Mouse (Mus musculus) heart, postnatal 0 days (tissue): ENCODE measurements around the gene Gpr39.
A peak's percentile ranks its signal among the peaks of the same experiment; 100 is the strongest.

ENCODE experiments used
- CTCF ChIP-seq: IDR thresholded peaks from 2 replicates; pipeline ENCODE4 v1.5.1; 2016; ENCODE audit warnings: antibody characterized with exemption, control low read depth, low read depth
- EP300 ChIP-seq: IDR thresholded peaks from 2 replicates; pipeline ENCODE4 v1.6.1; 2016; ENCODE audit warnings: antibody characterized with exemption, low read depth

DNA sequence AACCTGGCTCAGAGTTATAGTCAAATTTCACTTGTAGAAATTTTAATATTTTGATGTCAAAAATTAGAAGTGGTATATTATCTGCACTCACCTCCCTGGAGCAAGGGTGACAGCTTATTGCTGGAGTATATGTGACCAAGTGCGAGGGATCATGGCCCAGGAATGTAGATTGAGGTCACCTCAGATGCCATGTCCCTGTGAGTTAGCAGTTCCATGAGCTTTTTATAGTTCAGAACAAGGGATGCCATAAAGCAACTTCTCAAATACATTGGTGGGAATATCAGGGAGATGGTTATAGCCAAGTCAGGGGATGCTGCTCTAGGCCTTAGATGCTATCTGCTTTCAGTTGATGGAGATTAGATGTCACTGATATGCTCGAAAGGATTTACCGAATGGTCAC, 27.7 kb upstream of the Gpr39 start:
- TF ChIP-seq EP300, result 0 out of 2 replicates have a peak, but pooled peaks have one; percentile 23
- no peak for TF ChIP-seq CTCF
